Mouse (Mus musculus) neural tube, embryonic 10.5 days (tissue): Measurements from ENCODE around the gene Pnmal1.
"Not testable (repeated sequence)": the region's sequence is repeated elsewhere in the genome, so short reads cannot be mapped to it uniquely, and the experiment has no call there.

Experiments used
- DNase-seq: peaks from one replicate; pipeline ENCODE4 v3.0.0-alpha.2; 2017; ENCODE audit warnings: low spot score; ENCODE audit errors: extremely low spot score

Gene Pnmal1

DNA sequence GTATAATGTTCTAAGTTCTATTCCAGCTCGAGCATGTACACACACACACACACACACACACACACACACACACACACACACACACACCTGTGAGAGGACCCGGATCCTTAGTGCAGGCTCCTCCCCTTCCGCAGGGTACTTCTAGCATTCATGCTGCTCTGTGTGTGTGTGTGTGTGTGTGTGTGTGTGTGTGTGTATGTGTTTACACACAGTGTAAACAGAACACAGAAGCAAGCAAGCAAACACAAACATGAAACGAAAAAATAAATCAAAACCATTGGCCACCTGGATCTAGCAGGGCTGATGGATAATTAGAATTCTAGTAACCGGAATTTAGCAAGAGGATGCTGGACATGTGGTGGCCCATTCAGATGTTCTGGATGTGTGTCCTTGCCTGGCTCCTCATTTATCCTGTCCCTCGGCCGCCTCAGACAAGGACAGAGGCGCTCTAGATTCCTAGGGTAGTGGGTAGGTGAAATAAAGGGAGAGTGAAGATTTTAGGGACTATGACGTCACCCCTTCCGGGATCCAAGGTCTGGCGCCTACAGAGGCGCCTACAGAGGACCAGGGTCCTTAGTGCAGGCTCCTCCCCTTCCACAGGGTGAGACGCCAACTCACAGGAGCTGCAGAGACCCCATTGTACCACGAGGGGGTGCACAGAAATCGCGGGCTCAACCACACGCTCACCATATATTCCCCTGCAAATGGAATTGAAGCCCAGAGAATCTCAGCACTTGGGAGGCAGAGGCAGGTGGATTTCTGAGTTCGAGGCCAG lies 8.4 kb upstream of the Pnmal1 start:
- peak; percentile 77 for DNase-seq

- not testable (repeated sequence) for DNase-seq
Measured at GRCm38 (mm10) chr7:16953776-16954175, 5.7 kb upstream of the Pnmal1 start.

DNA sequence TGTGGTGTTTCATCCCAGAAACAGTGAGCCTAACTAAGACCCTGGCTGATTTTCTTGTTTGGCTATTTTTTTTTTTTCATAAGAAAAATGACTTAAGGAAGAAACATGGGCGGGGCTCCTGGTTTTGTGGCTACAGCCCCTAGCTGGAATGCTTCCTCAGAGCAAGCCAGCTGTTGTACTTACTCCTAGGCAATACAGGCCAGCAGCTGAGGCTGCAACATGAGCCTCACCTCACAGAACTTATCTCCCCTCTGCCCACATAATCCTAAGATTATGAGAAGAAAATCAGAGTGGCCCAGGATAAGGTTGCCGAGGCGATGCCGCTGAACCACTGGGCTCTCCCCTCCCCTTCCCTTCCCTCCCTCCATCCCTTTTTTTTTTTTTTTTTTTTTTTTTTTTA lies 3.8 kb upstream of the Pnmal1 start:
- no peak for DNase-seq

GRCm38 (mm10) chr7:16956410-16957265 lies 2.8 kb upstream of the Pnmal1 start:
- DNase-seq, result no peak

DNA sequence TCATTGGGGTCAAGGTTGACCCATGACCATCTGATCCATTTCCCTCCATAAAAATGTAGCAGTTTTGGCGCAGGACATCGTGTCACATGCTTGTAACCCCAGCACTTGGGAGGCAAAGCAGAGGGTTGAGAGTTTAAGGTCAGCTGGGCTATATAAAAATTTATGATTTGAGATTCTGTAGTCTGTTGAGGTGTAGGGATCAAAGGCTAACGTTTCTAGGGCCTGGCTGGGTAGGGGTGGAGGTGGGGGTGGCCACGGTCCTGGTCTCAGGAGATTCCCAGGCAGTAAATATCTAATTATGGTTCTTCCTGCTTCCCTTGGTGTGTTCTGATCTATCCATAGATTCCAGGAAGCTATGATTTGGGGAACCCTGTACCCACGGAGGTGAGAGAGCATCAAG lies 2.2 kb downstream of the Pnmal1 start:
- no peak for DNase-seq

DNA sequence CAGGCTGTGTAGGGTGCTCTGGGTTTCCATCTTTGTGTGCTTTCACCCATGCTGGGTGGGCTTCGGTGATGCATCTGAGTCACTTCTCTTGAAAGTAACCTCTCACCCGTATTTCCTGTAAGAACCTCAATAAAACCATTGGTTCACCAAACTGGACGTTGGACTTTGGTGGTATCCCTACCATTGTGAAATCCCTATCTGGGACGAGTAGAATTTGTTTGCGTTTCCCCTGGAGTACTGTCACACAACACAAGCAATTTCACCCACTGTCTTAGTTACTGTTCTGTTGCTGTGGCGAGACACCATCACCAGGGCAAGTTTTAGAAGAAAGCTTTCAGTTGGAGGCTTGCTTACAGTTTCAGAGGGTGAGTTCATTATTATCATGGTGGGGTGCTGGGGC lies 8.9 kb downstream of the Pnmal1 start:
- no peak for DNase-seq

DNA sequence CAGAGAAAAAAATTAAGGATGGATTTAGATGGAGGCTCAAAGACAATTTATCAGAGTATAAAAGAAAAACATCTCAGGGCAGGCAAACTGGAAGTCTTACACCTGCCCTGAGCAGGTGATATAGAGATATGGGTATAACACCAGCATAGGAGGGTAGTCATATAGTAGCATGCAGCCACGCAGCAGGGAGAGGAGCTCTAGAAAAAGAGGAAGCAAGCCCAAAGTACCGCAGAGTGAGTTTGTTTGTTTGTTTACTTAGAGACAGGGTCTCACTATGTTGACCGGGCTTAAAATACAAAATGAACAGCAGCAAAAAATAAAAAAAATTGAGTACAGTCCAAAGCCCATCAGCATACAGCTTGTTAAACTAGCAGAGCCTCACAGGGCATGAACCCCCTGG lies 11.7 kb downstream of the Pnmal1 start:
- DNase-seq, result no peak

GRCm38 (mm10) chr7:16974018-16974417 lies 14.5 kb downstream of the Pnmal1 start:
- no peak for DNase-seq

- no peak for DNase-seq
Measured at GRCm38 (mm10) chr7:16976298-16976697, 16.8 kb downstream of the Pnmal1 start.

DNA sequence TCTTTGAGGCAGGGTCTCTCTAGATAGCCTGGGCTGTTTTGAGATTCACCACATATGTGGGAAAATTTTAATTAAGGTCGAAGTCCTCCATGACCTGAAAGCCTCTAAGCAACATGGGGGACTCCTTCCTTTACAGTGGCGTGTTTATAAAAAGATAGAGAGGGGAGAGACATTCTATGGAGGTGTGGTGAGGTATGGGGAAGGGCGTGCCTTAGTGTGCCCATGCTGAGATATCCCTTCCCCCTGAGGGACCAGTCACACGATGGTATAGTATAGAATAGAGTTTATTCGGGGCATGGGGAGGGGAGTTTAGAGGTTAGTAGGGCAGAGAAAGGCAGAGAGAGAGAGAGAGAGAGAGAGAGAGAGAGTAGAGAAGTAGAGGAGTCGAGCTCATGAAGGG lies 18.7 kb downstream of the Pnmal1 start:
- DNase-seq, result no peak

- no peak for DNase-seq
Measured at GRCm38 (mm10) chr7:16978593-16978992, 19.1 kb downstream of the Pnmal1 start.

DNA sequence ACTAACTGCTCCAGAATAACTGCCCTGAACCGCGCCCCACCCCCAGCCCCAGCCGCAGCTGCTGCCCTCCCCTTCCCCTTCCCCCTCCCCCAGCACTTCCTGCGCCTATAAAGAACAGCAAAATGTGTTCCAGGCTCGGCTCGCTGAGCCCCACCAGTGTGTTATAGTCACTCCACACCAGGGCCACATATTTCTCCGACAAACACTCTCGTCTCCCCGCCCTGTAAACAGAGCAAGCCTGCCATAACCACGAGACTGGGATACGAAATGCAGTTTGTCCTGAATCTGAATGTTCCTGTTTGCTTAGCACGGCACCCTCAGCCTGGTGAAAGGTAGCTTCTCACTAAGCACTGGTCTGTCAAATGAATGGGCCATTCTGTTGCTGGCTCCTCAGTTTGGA lies 20.9 kb downstream of the Pnmal1 start:
- DNase-seq, result peak; percentile 53

GRCm38 (mm10) chr7:16982859-16983568 lies 23.5 kb downstream of the Pnmal1 start, which contains the start of gene Gm42372:
Gene Gm42372 (plus strand): TSS chr7:16983086.
- DNase-seq, result peak; percentile 88

DNA sequence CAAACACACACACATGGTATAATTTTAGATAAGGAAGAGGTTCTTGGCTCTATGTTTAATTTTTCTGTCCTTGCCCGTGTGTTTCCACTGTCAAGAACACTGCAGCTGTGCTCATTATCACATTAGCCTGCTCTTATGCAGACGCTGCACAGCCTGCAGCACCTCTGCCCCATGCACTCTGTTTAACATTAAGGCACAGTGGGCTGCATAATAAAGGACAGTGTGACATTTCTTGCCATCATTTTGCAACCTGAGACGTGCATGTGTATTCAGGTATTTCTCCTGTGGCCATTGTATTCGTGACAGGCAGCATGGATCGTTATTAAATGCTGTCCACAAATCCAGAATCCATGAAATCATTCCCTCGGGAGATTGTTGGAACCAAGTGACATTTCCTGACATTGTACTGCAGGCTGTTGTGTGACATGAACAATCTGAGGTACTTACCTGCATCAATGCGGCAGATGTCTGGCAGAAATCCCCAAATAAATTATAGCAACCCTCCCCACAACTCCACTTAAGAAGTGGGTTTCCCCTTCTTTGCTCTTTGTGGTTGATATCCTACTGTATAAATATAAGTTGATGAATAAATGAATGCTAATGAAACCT lies 28.2 kb downstream of the Pnmal1 start:
- DNase-seq, result no peak

- DNase-seq, result no peak
Measured at GRCm38 (mm10) chr7:16988405-16988804, 28.9 kb downstream of the Pnmal1 start.

GRCm38 (mm10) chr7:16990006-16990744 lies 30.7 kb downstream of the Pnmal1 start:
- DNase-seq, result no peak

DNA sequence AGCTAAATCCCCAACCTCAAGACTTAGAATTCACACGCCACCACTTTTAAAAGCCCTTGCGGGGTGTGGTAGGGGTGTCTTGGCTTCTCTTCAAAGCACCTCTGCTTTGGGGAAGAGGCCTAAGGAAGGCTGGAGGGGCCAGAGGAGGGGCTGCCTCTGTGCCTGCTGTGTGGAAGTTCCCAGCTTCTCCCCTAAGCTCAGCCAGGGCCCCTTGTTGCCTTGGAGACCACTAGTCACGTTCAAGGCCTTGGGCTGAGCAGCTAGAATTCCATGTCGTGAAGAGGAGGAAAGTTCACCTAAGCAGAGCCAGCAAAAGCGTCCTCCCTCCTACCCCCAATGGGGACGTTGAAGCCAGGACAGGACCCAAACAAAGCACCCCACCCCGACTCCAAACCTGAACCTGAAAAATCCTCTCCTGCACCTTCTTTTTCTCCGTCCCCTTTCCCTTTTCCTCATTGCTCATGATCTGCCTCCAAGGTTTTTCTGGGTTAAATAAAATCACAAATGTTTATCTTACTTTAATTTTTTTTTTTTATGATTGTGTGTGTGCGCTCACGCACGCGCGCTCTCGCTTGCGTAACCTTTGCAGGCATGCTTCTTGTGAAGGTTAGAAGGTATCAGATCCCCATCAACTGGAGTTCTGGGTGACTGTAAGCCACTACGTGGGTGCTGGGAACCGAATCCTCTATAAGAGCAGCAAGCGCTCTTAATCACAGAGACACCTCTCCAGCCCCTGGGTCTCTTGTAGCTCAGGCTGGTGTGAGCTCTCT lies 32.4 kb downstream of the Pnmal1 start:
- DNase-seq, result peak; percentile 71

GRCm38 (mm10) chr7:16992451-16992807 lies 33.0 kb downstream of the Pnmal1 start, which contains the start of gene Ccdc8:
Gene Ccdc8 (plus strand): TSS chr7:16992708.
- no peak for DNase-seq

DNA sequence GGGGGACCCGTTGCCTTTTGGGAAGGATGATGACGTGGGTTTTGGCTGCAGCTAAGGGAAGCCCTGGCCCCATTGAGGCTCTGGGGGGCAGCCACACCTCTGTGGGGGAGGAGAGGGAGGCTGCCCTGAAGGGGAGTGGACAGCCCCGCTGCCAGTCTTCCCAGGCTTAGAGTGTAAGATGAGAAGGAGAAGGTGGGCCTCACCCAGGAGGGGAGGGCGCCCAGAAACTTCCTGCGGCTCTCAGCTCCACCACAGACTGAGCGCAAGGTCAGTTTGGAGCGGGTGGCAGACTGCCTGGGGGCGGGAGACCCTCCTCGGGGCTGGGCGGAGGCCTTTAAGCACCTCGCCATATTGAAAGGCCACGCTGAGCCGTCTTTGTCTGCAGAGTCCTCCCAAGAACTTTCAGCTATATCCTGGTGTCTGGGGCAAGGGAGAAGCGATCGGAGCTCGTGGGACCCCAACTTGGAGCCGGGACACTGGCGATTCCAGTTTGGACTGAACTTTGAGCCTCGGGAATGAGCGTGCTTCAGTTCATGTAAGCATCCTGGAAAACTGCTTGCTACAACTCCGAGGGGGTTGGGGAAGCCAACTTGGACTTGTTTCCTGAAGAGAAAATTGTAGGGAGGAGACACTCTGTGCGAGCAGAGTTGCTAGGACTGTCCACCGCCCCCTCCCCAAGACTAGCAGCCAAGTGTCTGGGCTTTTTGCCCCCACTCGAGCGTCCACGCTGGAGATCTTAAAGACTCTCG lies 34.3 kb downstream of the Pnmal1 start:
- peak; percentile 81 for DNase-seq
